Mouse (Mus musculus): ENCODE measurements around the gene Itga8. TPM values are rescaled to one million over a fixed set of nuclear protein-coding genes. Genes with fewer than 3 reads are reported as not detected.

Gene Itga8
- polyA plus RNA-seq, 1 experiment from 2014 or later = 2.4 TPM

Other genes with a start within 250 kb of the Itga8 start
- gene Mindy3, start 117.5 kb upstream of the Itga8 start, polyA plus RNA-seq (2015; fragmentation: Nextera tagmentation; extraction: Ambion mirVana) = 52.4 and 56.6 TPM in 2 replicates